Mouse (Mus musculus) midbrain, embryonic 14.5 days (tissue): ENCODE data around the gene Sec22c. TPM values are rescaled to one million over a fixed set of nuclear protein-coding genes. Genes with fewer than 3 reads are reported as not detected.

Source experiments
- ATAC-seq: fragments of 200-750 bp; cut with Nextera tagmentation; 2 replicates; pipeline ENCODE4 v1.8.0; 2017; ENCODE audit warnings: moderate number of reproducible peaks, moderate library complexity; ENCODE audit not compliant: low FRiP score, low TSS enrichment
- DNase-seq: peaks from one replicate; pipeline ENCODE4 v3.0.0-alpha.2; 2015
- H3K27ac ChIP-seq: fragments of 300-500 bp; sonication (generic); replicated peaks from 2 replicates; pipeline ENCODE4 v1.5.1; 2014; ENCODE audit warnings: mild to moderate bottlenecking, low read depth, low read length, moderate library complexity
- H3K27me3 ChIP-seq: fragments of 300-500 bp; sonication (generic); 2 replicates; pipeline ENCODE4 v1.6.1; 2014; ENCODE audit warnings: low read length, control low read depth, mixed read lengths; ENCODE audit not compliant: control insufficient read depth, insufficient read depth
- H3K36me3 ChIP-seq: fragments of 300-500 bp; sonication (generic); 2 replicates; pipeline ENCODE4 v1.6.1; 2014; ENCODE audit warnings: low read length, control low read depth; ENCODE audit not compliant: control insufficient read depth, insufficient read depth
- H3K4me1 ChIP-seq: fragments of 300-500 bp; sonication (generic); 2 replicates; pipeline ENCODE4 v1.6.1; 2014; ENCODE audit warnings: mild to moderate bottlenecking, antibody characterized with exemption, low read length, control low read depth; ENCODE audit not compliant: control insufficient read depth, insufficient read depth
- H3K4me2 ChIP-seq: fragments of 300-500 bp; sonication (generic); 2 replicates; pipeline ENCODE4 v1.6.1; 2014; ENCODE audit warnings: mild to moderate bottlenecking, low read length, moderate library complexity
- H3K4me3 ChIP-seq: fragments of 300-500 bp; sonication (generic); replicated peaks from 2 replicates; pipeline ENCODE4 v1.5.1; 2014; ENCODE audit warnings: low read depth, low read length
- H3K9ac ChIP-seq: fragments of 300-500 bp; sonication (generic); replicated peaks from 2 replicates; pipeline ENCODE4 v1.6.1; 2014; ENCODE audit warnings: mild to moderate bottlenecking, low read length, moderate library complexity
- H3K9me3 ChIP-seq: fragments of 300-500 bp; sonication (generic); 2 replicates; pipeline ENCODE4 v1.6.1; 2016; ENCODE audit warnings: low read length, control low read depth, mixed read lengths; ENCODE audit not compliant: control insufficient read depth
- whole genome bisulfite sequencing: fragments of 180-500 bp; shearing (Covaris S2); extraction: QIAGEN DNeasy Blood & Tissue Kit; methylation state at CpG from one replicate; pipeline ENCODE4 v1.1.7; 2014; 5-methylcytosine and 5-hydroxymethylcytosine counted together
- polyA plus RNA-seq: library from polyadenylated mRNA; unstranded; fragments of >200 nt; fragmentation: Nextera tagmentation; extraction: Ambion mirVana; gene quantifications from 2 replicates; pipeline ENCODE4 v1.2.1, GENCODE M21; 2014

Sec22c gene
- polyA plus RNA-seq, 1 experiment from 2014 or later = 27.7 TPM

DNA sequence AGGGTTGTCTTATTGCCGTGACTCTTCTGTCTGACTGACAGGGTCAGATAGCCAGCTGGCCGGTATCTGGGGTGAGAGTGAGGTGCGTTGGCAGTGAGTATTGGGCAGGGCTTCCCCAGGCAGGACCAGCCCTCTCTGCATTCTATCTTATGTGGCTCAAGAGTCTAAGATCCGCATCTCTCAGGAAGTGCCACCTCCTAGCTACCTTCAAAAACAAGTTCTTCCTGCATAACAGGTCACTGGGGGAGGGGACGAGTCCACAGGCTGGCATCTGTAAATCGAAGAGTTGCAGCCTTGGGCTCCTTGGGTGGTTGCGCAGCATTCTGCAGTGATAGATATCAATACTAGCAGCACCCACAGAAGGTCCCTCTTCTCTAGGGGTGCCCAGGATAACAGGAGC, 58.3 kb downstream of the Sec22c start:
- no peaks in the 10 kb centered on the region for H3K9me3 ChIP-seq
- peaks cover 10% of the 10 kb centered on the region for H3K4me1 ChIP-seq
- no peak overlapping the region for H3K4me2 ChIP-seq
- no peak for DNase-seq
- no peak overlapping the region for H3K4me3 ChIP-seq
- WGBS = 81% methylated on average over 7 of the region's 7 CpGs
- peaks cover 23% of the 10 kb centered on the region for H3K27me3 ChIP-seq
- no peak overlapping the region for H3K9ac ChIP-seq
- H3K27ac ChIP-seq = no peak overlapping the region
- no peak for ATAC-seq
- H3K36me3 ChIP-seq = no peaks in the 10 kb centered on the region

DNA sequence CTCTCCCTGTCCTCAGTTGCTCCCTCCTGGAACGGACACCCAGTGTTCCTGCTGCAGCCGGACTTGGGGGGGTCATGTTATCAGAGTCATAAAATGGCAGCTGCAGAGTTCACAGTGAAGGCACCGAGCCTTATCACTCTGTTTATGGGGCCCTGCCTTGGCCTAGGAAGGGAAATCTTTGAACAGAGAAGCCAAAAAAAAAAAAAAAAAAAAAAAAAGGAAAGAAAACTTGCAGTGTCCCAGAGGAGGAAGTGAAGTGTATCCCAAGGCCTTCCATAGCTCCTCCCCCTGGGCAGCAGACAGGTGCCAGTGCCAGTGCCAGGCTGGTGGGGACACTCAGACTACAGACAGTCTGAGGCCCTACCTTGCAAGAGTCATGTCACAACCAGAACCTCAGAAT, 60.4 kb downstream of the Sec22c start:
- Histone ChIP-seq H3K27ac (no peak overlapping the region), H3K27me3 (peaks cover 40% of the 10 kb centered on the region), H3K4me3 (no peak overlapping the region), H3K36me3 (no peaks in the 10 kb centered on the region), H3K4me2 (no peak overlapping the region), H3K4me1 (peaks cover 16% of the 10 kb centered on the region), H3K9me3 (no peaks in the 10 kb centered on the region), H3K9ac (no peak overlapping the region)
- WGBS = 82% methylated on average over 3 of the region's 3 CpGs
- ATAC-seq (no peak), DNase-seq (no peak)

DNA sequence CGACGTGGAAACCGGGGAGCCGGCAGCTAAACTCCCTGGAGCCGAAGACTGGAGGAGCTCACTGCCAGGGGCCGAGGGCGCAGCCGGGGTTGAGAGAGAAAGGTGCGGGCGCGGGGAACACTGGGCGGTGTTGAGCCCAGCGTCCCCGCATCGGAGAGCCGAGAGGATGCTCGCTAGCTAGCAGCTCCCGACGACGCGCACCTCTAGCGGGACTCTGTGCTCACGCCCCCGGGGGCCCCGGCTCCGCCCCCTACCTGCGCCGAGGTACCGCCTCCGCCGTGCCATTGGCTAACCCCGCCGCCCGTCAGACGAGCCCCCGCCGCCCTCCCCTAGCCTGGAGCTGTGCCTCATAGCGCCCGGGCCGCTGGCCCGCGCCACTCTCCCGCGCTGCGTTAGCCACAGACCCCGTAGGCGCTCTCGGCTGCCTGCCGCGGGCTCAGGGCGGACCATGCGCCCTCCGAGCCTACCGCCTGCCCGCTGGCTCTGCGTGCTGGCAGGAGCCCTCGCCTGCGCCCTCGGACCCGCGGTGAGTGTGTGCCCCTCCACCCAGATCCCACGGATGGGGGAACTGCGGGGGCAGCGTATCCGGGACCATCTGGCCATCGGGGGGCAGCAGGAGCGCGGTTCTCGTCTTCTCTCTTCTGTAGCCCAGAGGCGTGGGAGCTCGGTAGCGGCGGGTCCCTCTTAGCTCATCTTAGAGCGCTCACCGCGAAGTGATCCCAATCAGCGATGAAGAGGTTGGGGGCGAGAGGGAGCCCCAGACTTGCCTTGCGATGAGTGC, 62.7 kb downstream of the Sec22c start, which contains the start of gene Vipr1:
Vipr1 (plus strand) TSS at position 316 of the 781 bp plus-strand sequence.
- under 1% methylated on average over 79 of the region's 79 CpGs for WGBS
- peak; percentile 85 for ATAC-seq

DNA sequence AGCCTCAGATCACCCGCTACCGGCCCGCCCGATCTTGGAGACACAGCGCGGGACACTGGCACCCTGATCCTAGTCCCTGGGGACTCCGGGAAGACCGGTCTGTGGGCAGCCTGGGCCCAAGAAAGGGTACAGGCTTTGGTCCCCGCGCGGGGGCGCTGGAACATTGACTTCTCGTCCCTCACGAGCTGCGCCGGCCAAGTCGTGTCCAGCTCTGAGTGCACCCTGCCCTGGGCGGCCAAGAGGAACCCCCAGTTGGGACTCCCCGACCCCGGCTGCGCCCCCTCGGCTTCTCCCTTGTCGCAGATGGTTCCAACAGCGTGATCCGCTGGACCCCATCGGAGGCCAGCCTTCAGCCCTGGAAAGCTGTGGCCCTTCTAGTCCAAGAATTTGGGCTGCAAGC, 63.3 kb downstream of the Sec22c start, which contains the start of gene Lyzl4:
Lyzl4 (minus strand) TSS at position 96 of the 400 bp plus-strand sequence.
- H3K9ac ChIP-seq = peak within 1 kb of the TSS; percentile 62
- no peaks in the 10 kb centered on the region for H3K36me3 ChIP-seq
- H3K27me3 ChIP-seq = peaks cover 40% of the 10 kb centered on the region
- H3K27ac ChIP-seq = no peak within 1 kb of the TSS
- ATAC-seq (peak; percentile 65; the same call in 1 of the 2 replicates), DNase-seq (peak; percentile 82)
- no peaks in the 10 kb centered on the region for H3K9me3 ChIP-seq
- peak within 1 kb of the TSS; percentile 89 for H3K4me2 ChIP-seq
- 1% methylated on average over 26 of the region's 26 CpGs for WGBS
- H3K4me1 ChIP-seq = peaks cover 16% of the 10 kb centered on the region
- peak within 1 kb of the TSS; percentile 48 for H3K4me3 ChIP-seq

More for the DNA sequence above, 62.7 kb downstream of the Sec22c start, which contains the start of gene Vipr1:
- H3K9ac ChIP-seq = peak within 1 kb of the TSS; percentile 62
- DNase-seq = peak; percentile 86
- no peaks in the 10 kb centered on the region for H3K9me3 ChIP-seq
- peak within 1 kb of the TSS; percentile 89 for H3K4me2 ChIP-seq
- H3K27me3 ChIP-seq = peaks cover 40% of the 10 kb centered on the region
- H3K27ac ChIP-seq = no peak within 1 kb of the TSS
- H3K4me3 ChIP-seq = peak within 1 kb of the TSS; percentile 48
- no peaks in the 10 kb centered on the region for H3K36me3 ChIP-seq
- H3K4me1 ChIP-seq = peaks cover 16% of the 10 kb centered on the region

DNA sequence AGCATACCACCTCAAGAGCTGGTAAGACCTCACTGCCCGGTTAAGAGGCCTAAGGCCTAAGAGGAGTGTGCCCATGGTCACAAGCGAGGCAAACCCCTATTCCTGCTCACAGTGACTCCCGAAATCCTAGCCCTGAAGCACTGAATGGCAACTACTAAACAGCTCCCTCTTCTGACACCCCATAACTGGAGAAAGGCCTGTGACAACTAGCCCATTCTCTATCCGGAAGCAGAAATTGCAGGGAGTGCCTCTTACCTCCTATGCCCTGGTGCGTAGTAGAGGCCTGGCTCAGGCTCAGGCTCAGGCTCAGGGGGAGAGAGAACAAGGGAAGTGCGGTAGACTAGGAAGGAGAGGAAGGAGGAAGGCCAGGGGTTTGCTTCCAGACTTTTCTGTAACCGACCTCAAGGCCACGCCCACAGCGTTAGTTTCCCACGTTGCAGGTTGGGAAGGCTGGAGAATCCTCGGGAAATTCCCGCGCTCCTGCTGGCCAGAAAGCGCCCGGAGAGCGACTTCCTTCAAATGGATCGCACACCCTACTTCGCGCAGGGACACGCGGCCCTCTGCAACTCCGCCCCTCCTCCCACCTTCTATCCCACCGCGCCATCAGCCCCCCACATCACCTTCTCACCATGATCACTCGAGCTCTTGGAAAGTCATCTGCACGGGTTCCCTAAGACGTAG, 63.9 kb downstream of the Sec22c start:
- H3K27me3 ChIP-seq = peaks cover 40% of the 10 kb centered on the region
- ATAC-seq (no peak), DNase-seq (peak; percentile 41)
- H3K9ac ChIP-seq = peak overlapping the region; percentile 62
- no peak overlapping the region for H3K27ac ChIP-seq
- peaks cover 16% of the 10 kb centered on the region for H3K4me1 ChIP-seq
- H3K4me3 ChIP-seq = peak overlapping the region; percentile 48
- H3K36me3 ChIP-seq = no peaks in the 10 kb centered on the region
- 15% methylated on average over 27 of the region's 27 CpGs for WGBS
- no peaks in the 10 kb centered on the region for H3K9me3 ChIP-seq
- H3K4me2 ChIP-seq = peak overlapping the region; percentile 89

DNA sequence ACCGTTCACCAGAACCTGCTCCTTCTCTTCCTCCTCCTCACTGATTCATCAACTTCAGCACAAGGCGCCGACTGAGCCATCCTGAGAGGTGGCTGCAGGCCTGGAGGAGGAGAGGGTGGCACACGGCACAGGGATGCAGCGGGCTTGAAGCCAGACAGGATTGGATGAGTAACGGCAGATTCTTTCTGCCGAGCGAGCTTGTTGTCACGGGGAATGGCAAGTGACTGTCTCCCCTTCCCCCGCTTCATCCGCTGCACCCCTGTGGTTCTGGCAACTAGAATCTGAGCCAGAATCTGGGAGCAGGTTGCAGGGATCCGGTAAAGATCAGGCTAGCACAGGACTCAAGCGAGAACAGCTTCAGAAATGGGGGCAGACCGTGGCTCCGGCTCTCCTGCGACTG, 65.5 kb downstream of the Sec22c start:
- no peak for DNase-seq
- Histone ChIP-seq H3K9ac (no peak overlapping the region), H3K27ac (no peak overlapping the region), H3K4me1 (peaks cover 16% of the 10 kb centered on the region), H3K9me3 (no peaks in the 10 kb centered on the region), H3K4me3 (no peak overlapping the region), H3K27me3 (peaks cover 40% of the 10 kb centered on the region), H3K36me3 (no peaks in the 10 kb centered on the region), H3K4me2 (no peak overlapping the region)
- WGBS = 45% methylated on average over 16 of the region's 16 CpGs
- no peak for ATAC-seq

DNA sequence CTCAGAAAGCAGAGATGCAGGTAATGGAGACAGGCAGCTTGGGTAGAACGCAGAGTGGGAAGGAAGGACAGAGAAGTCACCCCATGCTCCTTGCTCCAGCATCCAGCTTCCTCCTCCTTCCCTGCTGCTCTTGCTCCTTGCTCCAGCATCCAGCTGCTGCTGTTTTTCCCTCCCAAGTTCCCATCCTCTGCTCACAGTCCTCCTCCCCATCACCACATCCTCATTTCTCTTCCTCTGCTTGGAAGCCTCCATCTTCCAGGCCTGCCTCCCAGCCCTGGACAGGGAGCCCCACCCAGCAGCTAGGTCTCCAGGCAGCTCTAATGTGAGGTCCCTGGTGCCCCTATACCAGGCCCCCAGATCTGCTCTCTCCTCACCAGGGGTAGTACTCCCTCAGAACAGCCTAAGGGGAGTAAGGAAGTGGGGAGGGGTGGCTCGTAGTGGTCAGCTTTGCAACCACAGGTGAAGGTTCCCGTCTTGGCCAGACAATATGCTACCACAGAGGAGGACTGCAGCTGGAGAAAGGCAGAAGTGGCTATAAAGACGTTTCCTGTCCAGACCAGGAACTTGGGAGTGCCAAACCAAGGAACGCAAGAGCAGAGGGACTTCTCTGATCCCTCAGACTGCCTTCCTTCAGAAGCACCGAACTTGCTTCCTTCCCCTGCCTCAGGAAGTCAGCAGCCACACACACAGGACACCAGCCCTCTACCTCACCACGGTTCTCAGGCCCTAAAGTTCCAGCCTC, 69.3 kb downstream of the Sec22c start:
- Histone ChIP-seq H3K27me3 (peaks cover 7% of the 10 kb centered on the region; the same call in 1 of the 2 replicates), H3K4me1 (no peaks in the 10 kb centered on the region), H3K27ac (no peak overlapping the region), H3K4me2 (no peak overlapping the region), H3K4me3 (no peak overlapping the region), H3K9ac (no peak overlapping the region), H3K9me3 (no peaks in the 10 kb centered on the region), H3K36me3 (no peaks in the 10 kb centered on the region)
- 59% methylated on average over 7 of the region's 7 CpGs for WGBS
- no peak for DNase-seq
- ATAC-seq = no peak

DNA sequence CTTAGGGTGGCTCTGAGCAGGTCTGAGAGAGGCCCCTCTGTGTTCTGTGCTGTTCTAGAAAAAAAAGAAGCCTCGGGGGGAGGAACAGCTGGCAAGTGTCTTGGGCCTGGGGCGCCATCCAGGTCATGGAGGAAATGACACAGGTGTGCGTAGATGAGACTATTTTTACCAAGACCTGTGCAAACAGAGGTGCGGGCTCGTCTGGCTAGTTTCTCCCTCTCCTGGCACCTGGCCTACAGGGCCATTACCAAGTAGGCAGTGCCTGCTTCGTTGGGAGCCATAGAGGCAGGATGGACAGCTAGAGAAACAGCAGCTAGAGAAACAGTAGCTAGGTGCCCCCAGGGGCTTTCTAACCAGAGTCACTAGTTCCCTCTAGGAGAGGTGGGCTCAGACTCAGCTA, 72.0 kb downstream of the Sec22c start:
- no peaks in the 10 kb centered on the region for H3K27me3 ChIP-seq
- ATAC-seq (no peak), DNase-seq (no peak)
- H3K4me2 ChIP-seq = no peak overlapping the region
- H3K9me3 ChIP-seq = no peaks in the 10 kb centered on the region
- no peak overlapping the region for H3K9ac ChIP-seq
- 86% methylated on average over 6 of the region's 6 CpGs for WGBS
- no peaks in the 10 kb centered on the region for H3K4me1 ChIP-seq
- H3K27ac ChIP-seq = no peak overlapping the region
- no peak overlapping the region for H3K4me3 ChIP-seq
- H3K36me3 ChIP-seq = no peaks in the 10 kb centered on the region
